Mouse (Mus musculus) hindbrain, embryonic 11.5 days (tissue): ENCODE data around the gene Copz2. TPM values are rescaled to one million over a fixed set of nuclear protein-coding genes. Genes with fewer than 3 reads are reported as not detected.

Experiments used
- microRNA counts: library from miRNA; unstranded; fragments of <30 nt; microRNA quantifications from one replicate; lab custom pipeline; 2015
- polyA plus RNA-seq: library from polyadenylated mRNA; unstranded; fragments of >200 nt; fragmentation: Nextera tagmentation; extraction: Ambion mirVana; gene quantifications from 2 replicates; pipeline ENCODE4 v1.2.1, GENCODE M21; 2014

The Copz2 gene
- polyA plus RNA-seq, 1 experiment from 2014 or later: 62.8 TPM

MicroRNAs within 50 kb of the gene (microRNA counts, 519-probe panel; counts per million panel counts)
- 5,181 counts per million, percentile 72 among the panel's probes with 10 or more counts for microRNA mmu-miR-152 (lab: Ali Mortazavi, UCI)

Other genes with a start within 250 kb of the Copz2 start
- 13.8 and 14.4 TPM in 2 replicates for gene Snx11, start 72.3 kb upstream of the Copz2 start, polyA plus RNA-seq
- gene Cbx1, start 60.7 kb upstream of the Copz2 start, polyA plus RNA-seq: 147 and 158 TPM in 2 replicates
- 27.9 and 35.2 TPM in 2 replicates for gene Nfe2l1, start 19.9 kb upstream of the Copz2 start, polyA plus RNA-seq
- gene Cdk5rap3, start 66.6 kb downstream of the Copz2 start, polyA plus RNA-seq: 95.5 and 98.2 TPM in 2 replicates
- 0.82 and 1.1 TPM in 2 replicates for gene Prr15l, start 78.2 kb downstream of the Copz2 start, polyA plus RNA-seq
- gene Pnpo, start 94.1 kb downstream of the Copz2 start, polyA plus RNA-seq: 26.0 and 29.5 TPM in 2 replicates
- 17.8 and 22.1 TPM in 2 replicates for gene Sp2, start 133.1 kb downstream of the Copz2 start, polyA plus RNA-seq
- 0.07 TPM in 1 of 2 replicates, not detected in the other for gene Sp6, start 163.5 kb downstream of the Copz2 start, polyA plus RNA-seq
- 19.4 and 21.7 TPM in 2 replicates for gene Scrn2, start 180.1 kb downstream of the Copz2 start, polyA plus RNA-seq
- gene Lrrc46, start 191.5 kb downstream of the Copz2 start, polyA plus RNA-seq: 5.3 and 7.0 TPM in 2 replicates
- 79.4 and 80.3 TPM in 2 replicates for gene Mrpl10, start 191.7 kb downstream of the Copz2 start, polyA plus RNA-seq
- gene Osbpl7, start 200.8 kb downstream of the Copz2 start, polyA plus RNA-seq: 4.2 and 6.1 TPM in 2 replicates